Mouse (Mus musculus) gastrocnemius, adult 2 months (tissue): Measurements from ENCODE around the gene Zfp335. TPM values are rescaled to one million over a fixed set of nuclear protein-coding genes. Genes with fewer than 3 reads are reported as not detected.
"Not testable (repeated sequence)": the region's sequence is repeated elsewhere in the genome, so short reads cannot be mapped to it uniquely, and the experiment has no call there.

Experiments used
- DNase-seq: peaks from one replicate; pipeline ENCODE4 v3.0.0; 2022
- H3K27ac ChIP-seq: fragments of 200-600 bp; 2 replicates; pipeline ENCODE4 v1.8.1; 2022; ENCODE audit warnings: mild to moderate bottlenecking
- H3K4me3 ChIP-seq: fragments of 200-600 bp; 2 replicates; pipeline ENCODE4 v1.8.1; 2022; ENCODE audit warnings: mild to moderate bottlenecking, moderate library complexity
- CTCF ChIP-seq: fragments of 200-600 bp; IDR thresholded peaks from 2 replicates; pipeline ENCODE4 v1.8.1; 2022; ENCODE audit warnings: antibody characterized with exemption, mild to moderate bottlenecking, moderate library complexity
- intact Hi-C: fragments of 180-260 bp; cut with DNase I; formaldehyde crosslinking; loops from one replicate; pipeline ENCODE4 v1.15.1; 2025
- total RNA-seq, 2 experiments: library from RNA; stranded (reverse); gene quantifications; 2 replicates each; pipeline ENCODE4 v1.2.3; 2021

Gene Zfp335
- total RNA-seq, 2 experiments from 2014 or later, result 9.7 to 10.5 TPM

DNA sequence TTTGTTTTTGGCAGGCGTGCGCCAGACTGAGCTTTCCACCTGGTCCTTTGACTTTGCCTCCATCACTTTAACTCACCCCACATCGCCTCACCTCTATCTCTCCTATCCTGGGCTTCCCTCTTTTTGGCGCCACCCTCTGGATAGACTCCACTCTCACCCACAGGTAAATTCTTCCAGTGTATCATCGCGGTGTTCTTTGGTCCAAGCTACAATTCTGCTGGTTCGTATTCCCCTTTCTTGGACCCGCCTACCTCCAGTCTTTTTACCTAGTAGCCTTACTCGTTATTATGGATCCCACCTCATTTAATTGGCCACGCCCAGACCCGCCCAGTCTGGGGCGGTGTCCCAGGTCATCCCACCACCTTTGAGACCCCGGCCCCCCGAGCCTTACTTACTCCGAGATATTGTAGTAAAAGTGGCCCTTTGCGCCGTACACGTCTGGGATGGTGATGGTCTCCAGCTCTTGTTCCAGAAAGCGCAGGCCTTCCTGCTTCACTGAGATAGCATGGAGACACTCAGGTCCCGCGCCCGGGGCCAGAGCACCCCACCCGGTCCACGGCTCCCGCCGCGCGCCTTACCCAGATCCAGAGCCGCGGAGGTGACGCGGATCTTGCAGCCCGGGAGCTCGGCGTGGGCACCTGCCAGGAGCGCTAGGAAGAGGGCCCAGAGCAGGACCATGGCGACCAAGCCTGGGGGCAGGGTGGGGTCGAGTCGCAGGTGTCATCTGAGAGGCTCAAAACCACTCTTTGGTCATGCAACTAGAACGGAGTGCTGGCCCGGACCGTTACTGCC is 55.1 kb downstream of the Zfp335 start:
- Histone ChIP-seq H3K27ac (peak overlapping the region; percentile 80), H3K4me3 (peak overlapping the region; percentile 83)
- no peak for TF ChIP-seq CTCF
- intact Hi-C loops, result no loop called here
- DNase-seq, result peak; percentile 41

DNA sequence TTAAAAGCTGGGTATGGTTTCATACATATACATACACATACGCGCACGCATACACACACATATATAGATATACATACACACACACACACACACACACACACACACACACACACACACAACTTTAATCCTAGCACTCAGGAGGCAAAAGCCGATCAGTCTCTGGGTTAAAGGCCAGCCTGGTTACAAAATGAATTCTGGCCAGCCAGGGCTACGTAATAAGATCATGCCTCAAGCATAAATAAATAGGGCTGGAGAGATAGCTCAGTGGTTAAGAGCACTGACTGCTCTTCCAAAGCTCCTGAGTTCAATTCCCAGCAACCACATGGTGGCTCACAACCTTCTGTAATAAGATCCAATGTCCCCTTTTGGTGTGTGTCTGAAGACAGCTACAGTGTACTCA is 56.0 kb downstream of the Zfp335 start:
- peak; percentile 5 for DNase-seq
- H3K27ac ChIP-seq, intact Hi-C loops: not testable (repeated sequence)
- peak overlapping the region; percentile 83 for H3K4me3 ChIP-seq

DNA sequence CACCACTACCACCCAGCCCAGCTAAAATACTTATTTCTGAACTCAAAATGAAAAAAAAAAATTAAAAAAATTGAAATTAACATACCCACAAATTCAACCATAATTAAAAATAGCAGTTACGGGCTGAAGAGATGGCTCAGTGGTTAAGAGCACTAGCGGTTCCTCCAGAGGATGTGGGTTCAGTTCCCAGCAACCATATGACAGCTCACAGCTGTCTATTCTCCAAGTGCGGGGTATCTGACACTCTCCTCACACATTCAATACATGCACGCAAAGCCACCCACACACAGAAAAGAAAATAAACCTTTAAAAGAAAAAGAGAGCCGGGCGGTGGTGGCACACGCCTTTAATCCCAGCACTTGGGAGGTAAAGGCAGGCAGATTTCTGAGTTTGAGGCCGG is 61.5 kb downstream of the Zfp335 start:
- no peak for DNase-seq
- TF ChIP-seq CTCF, result no peak
- Histone ChIP-seq H3K27ac (no peak overlapping the region), H3K4me3 (no peak overlapping the region)
- intact Hi-C loops, result no loop called here

DNA sequence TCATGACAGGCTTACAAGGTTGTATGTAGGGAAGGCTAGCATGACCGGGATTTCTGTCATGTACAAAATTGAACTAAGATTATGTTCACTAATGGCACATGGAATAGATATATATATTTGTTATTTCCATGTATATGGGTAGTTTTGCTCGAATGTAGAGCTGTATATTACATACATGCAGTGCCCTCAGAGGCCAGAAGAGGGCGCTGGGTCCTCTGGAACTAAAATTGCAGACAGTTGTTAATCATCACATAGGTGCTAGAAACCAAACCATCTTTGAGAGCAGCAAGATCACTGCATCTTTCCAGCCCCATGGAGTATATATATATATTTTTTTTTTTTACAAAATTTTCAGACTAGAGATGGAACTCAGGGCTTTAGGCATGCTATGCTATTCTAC is 65.8 kb downstream of the Zfp335 start:
- intact Hi-C loops, result no loop called here
- peak; percentile 60 for TF ChIP-seq CTCF
- DNase-seq, result no peak
- no peak overlapping the region for H3K27ac ChIP-seq
- no peak overlapping the region for H3K4me3 ChIP-seq

Other genes with a start within 250 kb of the Zfp335 start
- gene Wfdc11, start 237.7 kb downstream of the Zfp335 start, total RNA-seq, result not detected
- not detected for gene Wfdc13, start 226.7 kb downstream of the Zfp335 start, total RNA-seq
- not detected for gene Spint4, start 213.3 kb downstream of the Zfp335 start, total RNA-seq
- gene Spint5, start 196.5 kb downstream of the Zfp335 start, total RNA-seq, result not detected
- gene Wfdc3, start 165.8 kb downstream of the Zfp335 start, total RNA-seq, result not detected
- 10 to 100 TPM; 18.5 to 19.4 TPM for gene Dnttip1, start 165.8 kb downstream of the Zfp335 start, total RNA-seq
- under 1 TPM; 0.20 to 0.33 TPM for gene Ube2c, start 141.9 kb downstream of the Zfp335 start, total RNA-seq
- gene Tnnc2, start 131.8 kb downstream of the Zfp335 start, total RNA-seq, result over 10,000 TPM; 14,820 to 17,621 TPM
- gene Snx21, start 125.9 kb downstream of the Zfp335 start, total RNA-seq, result 10 to 100 TPM; 20.6 to 25.6 TPM
- 1 to 10 TPM; 7.9 to 8.6 TPM for gene Acot8, start 106.9 kb downstream of the Zfp335 start, total RNA-seq
- gene Zswim3, start 106.7 kb downstream of the Zfp335 start, total RNA-seq, result 1 to 10 TPM; 1.2 to 1.4 TPM
- gene Zswim1, start 89.1 kb downstream of the Zfp335 start, total RNA-seq, result 1 to 10 TPM; 4.6 to 4.9 TPM
- under 1 TPM in 1 of 2 experiments, not detected in 1; 0.84 TPM for gene Spata25, start 83.2 kb downstream of the Zfp335 start, total RNA-seq
- 10 to 100 TPM; 50.2 to 58.1 TPM for gene Ctsa, start 78.9 kb downstream of the Zfp335 start, total RNA-seq
- gene Neurl2, start 78.3 kb downstream of the Zfp335 start, total RNA-seq, result 10 to 100 TPM; 31.1 to 37.0 TPM
- gene Pltp, start 54.0 kb downstream of the Zfp335 start, total RNA-seq, result 10 to 100 TPM; 11.4 to 20.1 TPM
- gene Pcif1, start 32.5 kb downstream of the Zfp335 start, total RNA-seq, result 10 to 100 TPM; 25.6 TPM
- 1 to 10 TPM in 1 of 2 experiments, under 1 TPM in 1; 0.46 to 1.1 TPM for gene Mmp9, start 29.0 kb upstream of the Zfp335 start, total RNA-seq
- under 1 TPM; 0.36 to 0.53 TPM for gene Slc12a5, start 49.0 kb upstream of the Zfp335 start, total RNA-seq
- gene Ncoa5, start 123.1 kb upstream of the Zfp335 start, total RNA-seq, result 10 to 100 TPM; 13.2 to 14.6 TPM
- gene Cd40, start 143.9 kb upstream of the Zfp335 start, total RNA-seq, result under 1 TPM; 0.69 to 0.75 TPM
- not detected for gene 1700025C18Rik, start 179.0 kb upstream of the Zfp335 start, total RNA-seq